Comparison of ENCODE assay signal across 12 mouse cellular contexts in genomic region chr17:45158171-45158691, GRCm38 (mm10).
DNase-seq lines count a peak whose midpoint lies in the region; ATAC-seq and TF ChIP-seq lines count a peak whose summit lies in the region.
"Had no signal": no experiment of that assay in that cellular context is flagged by ENCODE, and none has a peak within 500 bp of the region (broad histone marks: within the 10 kb centered on the region; RNA-seq: fewer than 3 reads in every experiment).

No protein-coding gene starts in this region.

- peak overlapping the region; percentile 39 for H3K4me2 ChIP-seq in limb, embryonic 12.5 days
- H3K4me2 ChIP-seq in liver, embryonic 11.5 days = no peak overlapping the region

- H3K27ac ChIP-seq in left cerebral cortex, adult 2 months = no peak overlapping the region
- H3K27ac ChIP-seq in limb, embryonic 12.5 days = peak overlapping the region; percentile 74
- no peak overlapping the region for H3K27ac ChIP-seq in liver, embryonic 11.5 days (ENCODE audit: low read depth, low read length)
- H3K27ac ChIP-seq: layer of hippocampus, adult 2 months; stomach, postnatal 0 days had no signal

- peak; percentile 20 for DNase-seq in adrenal gland, adult 2 months
- DNase-seq in adrenal gland, adult 18-20 months (ENCODE audit: low spot score in 2 of 2) = no peak
- peak; percentile 53 for DNase-seq in left cerebral cortex, postnatal 4 days
- no peak for DNase-seq in left cerebral cortex, adult 2 months (ENCODE audit: extremely low spot score in 1 of 2, low spot score in 2 of 2)
- peak; percentile 29 for DNase-seq in heart, adult 8-10 months (ENCODE audit: low spot score)
- DNase-seq in liver, embryonic 11.5 days (ENCODE audit: low spot score) = no peak
- no peak for DNase-seq in thymus, postnatal 10 days (ENCODE audit: low spot score in 2 of 2)
- DNase-seq: lung, adult 18-20 months had no signal

- H3K36me3 ChIP-seq in limb, embryonic 12.5 days = no peaks in the 10 kb centered on the region
- no peaks in the 10 kb centered on the region for H3K36me3 ChIP-seq in liver, embryonic 11.5 days (ENCODE audit: control insufficient read depth, insufficient read depth, low read length)

- no peaks in the 10 kb centered on the region for H3K9me3 ChIP-seq in limb, embryonic 12.5 days
- H3K9me3 ChIP-seq in liver, embryonic 11.5 days (ENCODE audit: control insufficient read depth, low read length) = 0 out of 2 replicates have a peak, but pooled peaks cover 3% of the 10 kb centered on the region

- no peak for TF ChIP-seq CTCF in left cerebral cortex, adult 2 months (IDR thresholded peaks at IDR 0.05)

- WGBS in limb, embryonic 12.5 days = 33% methylated on average over 16 of the region's 16 CpGs
- 75% methylated on average over 16 of the region's 16 CpGs for WGBS in liver, embryonic 11.5 days

- no peak overlapping the region for H3K9ac ChIP-seq in limb, embryonic 12.5 days (replicated peaks)
- H3K9ac ChIP-seq in liver, embryonic 11.5 days (ENCODE audit: low read depth, low read length) = no peak overlapping the region

- H3K4me3 ChIP-seq in left cerebral cortex, adult 2 months = no peak overlapping the region
- no peak overlapping the region for H3K4me3 ChIP-seq in limb, embryonic 12.5 days (replicated peaks)
- no peak overlapping the region for H3K4me3 ChIP-seq in liver, embryonic 11.5 days (ENCODE audit: low read depth, low read length)
- H3K4me3 ChIP-seq: layer of hippocampus, adult 2 months had no signal

- peak; percentile 77 for ATAC-seq in limb, embryonic 12.5 days (ENCODE audit: insufficient number of reproducible peaks, insufficient read depth, low FRiP score, low TSS enrichment, low read depth)
- no peak for ATAC-seq in liver, embryonic 11.5 days (replicated peaks; ENCODE audit: low FRiP score)
- ATAC-seq: hindbrain, embryonic 16.5 days had no signal

- H3K27me3 ChIP-seq in limb, embryonic 12.5 days = no peaks in the 10 kb centered on the region; the same call in 1 of the 2 replicates
- H3K27me3 ChIP-seq in liver, embryonic 11.5 days (replicated peaks; ENCODE audit: control insufficient read depth, insufficient read depth, low read length) = no peaks in the 10 kb centered on the region

- intact Hi-C loops in left cerebral cortex, postnatal 4 days (cut with DNase I) = no loop called here
- intact Hi-C loops in left cerebral cortex, adult 2 months (cut with DNase I) = no loop called here

- peaks cover 25% of the 10 kb centered on the region for H3K4me1 ChIP-seq in limb, embryonic 12.5 days (replicated peaks)
- no peaks in the 10 kb centered on the region for H3K4me1 ChIP-seq in liver, embryonic 11.5 days (replicated peaks; ENCODE audit: control insufficient read depth, insufficient read depth, low read length)

Comparison
In these comparisons a context has a peak if more than half of its experiments do, and no peak if none do; other contexts are left out.
1. DNase-seq: peak in adrenal gland, adult 2 months (single experiment), left cerebral cortex, postnatal 4 days (single experiment) and heart, adult 8-10 months (single experiment); none in adrenal gland, adult 18-20 months (0 of 2), left cerebral cortex, adult 2 months (0 of 2), liver, embryonic 11.5 days (single experiment) and thymus, postnatal 10 days (0 of 2).